Mouse (Mus musculus): ENCODE data around the gene Pkig. TPM values are rescaled to one million over a fixed set of nuclear protein-coding genes. Genes with fewer than 3 reads are reported as not detected.

The Pkig gene
- total RNA-seq, 2 experiments from 2014 or later: 93.7 to 93.9 TPM

DNA sequence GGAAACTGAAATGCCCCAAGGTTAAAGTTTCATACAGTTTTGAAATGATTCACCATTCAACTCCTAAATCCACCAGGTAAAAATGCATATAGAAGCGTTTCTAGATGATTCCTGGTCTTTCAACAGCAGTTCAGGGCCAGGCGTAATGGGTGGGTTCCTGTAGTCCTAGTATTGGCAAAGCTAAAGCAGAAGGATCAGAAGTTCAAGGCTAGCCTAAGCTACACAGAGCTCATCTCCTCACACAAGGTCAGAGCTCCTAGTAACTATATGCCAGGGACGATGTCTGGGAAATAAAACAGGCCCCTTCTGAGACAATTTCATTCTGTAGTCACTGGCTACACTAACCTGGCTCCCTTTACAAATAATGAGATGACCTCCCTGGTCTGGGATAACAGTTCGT, 27.0 kb upstream of the Pkig start:
- no peak for TF ChIP-seq CTCF (conservative IDR thresholded peaks at IDR 0.05)
- DNase-seq (ENCODE audit: low spot score in 2 of 2): no peak
- no peak overlapping the region for H3K27ac ChIP-seq
- no peak overlapping the region for H3K4me3 ChIP-seq

DNA sequence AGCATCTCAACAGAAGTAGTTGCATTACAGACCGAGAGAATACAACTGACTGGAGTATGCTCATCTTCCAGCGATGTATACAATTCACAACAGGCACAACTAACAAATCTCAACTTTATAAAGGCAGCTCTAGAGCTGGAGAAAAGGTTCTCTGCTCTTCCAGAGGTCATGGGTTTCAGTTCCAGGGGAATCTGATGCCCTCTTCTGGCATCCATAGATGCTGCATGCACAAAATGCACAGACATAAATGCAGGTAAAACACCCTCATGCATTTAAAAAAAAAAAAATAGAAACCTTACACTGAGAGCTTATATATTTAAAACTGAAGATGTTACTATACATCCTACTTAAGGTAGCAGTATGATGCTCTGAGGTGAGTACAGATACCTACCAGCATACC, 26.5 kb upstream of the Pkig start:
- peak; percentile 69 for TF ChIP-seq CTCF (conservative IDR thresholded peaks at IDR 0.05)
- no peak overlapping the region for H3K27ac ChIP-seq
- H3K4me3 ChIP-seq: no peak overlapping the region
- DNase-seq (ENCODE audit: low spot score in 2 of 2): no peak

DNA sequence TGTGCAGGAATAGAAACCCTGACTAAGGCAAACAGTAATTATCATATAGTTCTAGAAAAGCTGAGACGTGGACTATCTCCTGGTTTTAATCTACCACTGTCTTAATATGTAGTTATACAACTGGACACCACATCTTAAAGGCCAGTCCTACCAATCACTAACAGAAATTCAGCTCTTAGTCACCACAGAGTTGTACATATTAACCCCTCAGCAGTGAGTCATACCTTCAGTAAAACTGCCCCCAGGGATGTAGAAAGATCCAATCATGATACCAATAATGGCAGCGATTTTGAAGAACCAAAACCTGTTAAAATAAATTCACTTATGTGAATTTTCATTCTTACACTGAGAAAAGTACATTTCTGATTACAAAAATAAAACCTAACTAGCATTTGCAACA, 24.0 kb upstream of the Pkig start:
- Histone ChIP-seq H3K4me3 (no peak overlapping the region), H3K27ac (no peak overlapping the region)
- no peak for TF ChIP-seq CTCF (conservative IDR thresholded peaks at IDR 0.05)
- DNase-seq (ENCODE audit: low spot score in 2 of 2): no peak

DNA sequence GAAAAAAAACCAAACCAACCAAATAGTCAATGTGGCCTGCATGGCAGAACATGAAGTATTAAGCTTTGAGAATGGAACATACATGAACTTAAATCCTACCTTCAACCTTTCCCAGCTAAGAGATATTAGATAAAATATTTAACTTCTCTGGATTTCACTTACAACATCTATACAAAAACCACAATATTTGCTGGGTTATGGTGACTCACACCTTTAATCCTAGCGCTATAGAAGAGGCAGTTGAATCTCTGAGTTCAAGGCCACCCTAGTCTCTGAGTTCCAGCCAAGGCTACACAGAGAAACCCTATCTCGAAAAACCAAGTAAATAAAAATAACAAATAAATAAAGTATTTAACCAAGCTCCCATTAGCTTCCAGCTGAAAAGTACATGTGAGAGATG, 22.1 kb upstream of the Pkig start:
- no peak overlapping the region for H3K27ac ChIP-seq
- no peak for DNase-seq (ENCODE audit: low spot score in 2 of 2)
- TF ChIP-seq CTCF (conservative IDR thresholded peaks at IDR 0.05): no peak
- no peak overlapping the region for H3K4me3 ChIP-seq

DNA sequence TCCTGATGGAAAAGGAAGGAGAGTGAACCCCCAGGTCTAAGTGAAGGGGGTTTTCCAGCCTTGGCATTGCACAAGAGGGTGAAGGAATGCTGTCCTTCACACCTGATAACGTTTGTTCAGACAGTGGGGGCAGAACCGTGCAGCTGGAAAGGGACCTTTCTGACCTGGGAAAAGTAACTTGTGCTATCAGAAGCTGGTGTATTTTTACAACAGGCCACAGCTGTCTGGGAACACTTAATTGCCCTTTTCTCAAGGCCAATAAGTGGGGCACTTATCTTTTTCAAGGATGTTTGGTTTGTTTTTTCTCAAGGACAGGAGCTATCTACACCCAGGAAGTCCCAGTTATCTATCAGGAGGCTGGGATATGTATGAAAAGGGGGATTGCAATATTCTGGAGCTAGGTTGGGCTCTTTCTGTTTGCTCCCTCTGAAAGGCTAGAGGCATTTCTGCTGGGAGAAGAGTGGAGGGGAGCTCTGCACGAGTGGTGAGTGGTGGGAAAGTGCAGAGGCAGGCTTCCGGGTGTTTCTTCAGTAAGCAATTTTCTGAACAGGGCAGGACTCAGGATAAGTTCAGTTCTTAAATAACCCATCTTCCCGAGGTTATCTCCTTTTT, 20.4 kb upstream of the Pkig start:
- no peak for TF ChIP-seq CTCF (conservative IDR thresholded peaks at IDR 0.05)
- no peak for DNase-seq (ENCODE audit: low spot score in 2 of 2)
- Histone ChIP-seq H3K4me3 (no peak overlapping the region), H3K27ac (no peak overlapping the region)

DNA sequence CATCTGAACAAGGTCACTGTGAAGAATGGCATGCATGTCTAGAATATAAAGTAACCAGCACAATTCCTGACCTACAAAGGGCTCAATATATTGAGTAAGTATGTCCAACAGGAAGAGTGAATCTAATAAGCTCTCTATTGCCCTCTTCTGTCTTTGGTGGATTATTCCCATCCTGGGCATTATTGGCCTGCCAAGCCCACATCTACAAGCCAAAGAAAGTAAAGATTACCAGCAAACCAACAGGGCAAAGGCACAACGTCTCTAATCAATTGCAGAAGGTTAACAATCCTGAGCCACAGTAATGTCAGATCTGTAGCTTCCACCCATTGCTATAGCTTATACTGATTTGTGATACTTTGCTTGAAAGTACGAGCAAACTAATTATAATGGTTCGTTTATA, 17.7 kb upstream of the Pkig start:
- Histone ChIP-seq H3K27ac (peak overlapping the region; percentile 83; the same call in 1 of the 2 replicates), H3K4me3 (no peak overlapping the region; the same call in 1 of the 2 replicates)
- DNase-seq (ENCODE audit: low spot score in 2 of 2): no peak
- peak; percentile 47 for TF ChIP-seq CTCF (conservative IDR thresholded peaks at IDR 0.05)

DNA sequence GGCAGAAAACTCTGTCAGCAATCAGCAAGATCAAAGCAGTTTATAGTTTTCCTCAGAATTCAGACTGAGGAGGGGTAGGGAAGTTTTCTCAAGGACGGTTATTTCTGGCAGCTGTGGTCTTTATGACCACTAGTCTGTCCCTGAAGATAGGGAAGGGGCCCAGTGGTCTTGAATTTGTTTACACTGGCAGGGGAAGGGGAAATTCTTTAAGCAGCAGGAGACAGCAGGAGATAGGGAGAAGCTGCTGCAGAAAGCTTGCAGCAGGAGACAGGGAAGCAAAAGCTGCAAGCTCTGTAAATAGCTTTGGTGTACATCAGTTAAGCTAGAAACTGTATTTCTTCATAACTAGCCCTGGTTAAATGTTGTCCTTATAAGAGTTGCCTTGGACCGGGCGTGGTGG, 16.5 kb upstream of the Pkig start:
- Histone ChIP-seq H3K27ac (peak overlapping the region; percentile 83; the same call in 1 of the 2 replicates), H3K4me3 (no peak overlapping the region; the same call in 1 of the 2 replicates)
- DNase-seq (ENCODE audit: low spot score in 2 of 2): no peak
- no peak for TF ChIP-seq CTCF (conservative IDR thresholded peaks at IDR 0.05)

DNA sequence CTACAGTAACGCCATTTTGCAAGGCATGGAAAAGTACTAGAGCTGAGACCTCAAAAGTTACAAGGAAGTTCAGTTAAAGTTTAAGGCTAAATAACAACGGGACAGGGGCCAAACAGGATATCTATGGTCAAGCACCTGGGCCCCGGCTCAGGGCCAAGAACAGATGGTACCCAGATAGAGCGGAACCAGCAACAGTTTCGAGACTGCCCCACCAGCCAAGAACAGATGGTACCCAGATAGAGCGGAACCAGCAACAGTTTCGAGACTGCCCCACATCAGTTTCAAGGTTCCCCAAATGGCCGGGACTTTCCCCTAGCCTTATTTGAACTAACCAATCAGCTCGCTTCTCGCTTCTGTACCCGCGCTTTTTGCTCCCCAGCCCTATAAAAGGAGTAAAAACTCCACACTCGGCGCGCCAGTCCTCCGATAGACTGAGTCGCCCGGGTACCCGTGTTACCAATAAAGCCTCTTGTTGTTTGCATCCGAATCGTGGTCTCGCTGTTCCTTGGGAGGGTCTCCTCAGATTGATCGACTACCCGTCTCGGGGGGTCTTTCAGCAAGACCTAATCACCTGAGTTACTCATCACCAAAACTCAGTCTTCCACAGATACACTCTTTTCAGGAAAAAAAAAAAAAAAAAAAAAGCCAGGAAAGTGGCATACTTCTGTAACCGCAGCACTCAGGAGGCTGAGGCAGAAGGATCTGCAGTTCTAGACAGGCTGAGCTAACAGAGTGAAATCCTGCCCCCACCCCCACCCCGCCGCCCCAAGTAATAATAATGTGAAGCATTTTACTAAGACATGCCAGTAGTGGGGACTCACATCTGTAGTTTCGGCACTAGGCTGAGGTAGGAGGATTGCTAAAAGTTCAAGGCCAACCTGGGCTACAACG, 15.3 kb upstream of the Pkig start:
- DNase-seq (ENCODE audit: low spot score in 2 of 2): no peak
- Histone ChIP-seq H3K27ac (peak overlapping the region; percentile 98), H3K4me3 (peak overlapping the region; percentile 84)
- TF ChIP-seq CTCF (conservative IDR thresholded peaks at IDR 0.05): no peak

DNA sequence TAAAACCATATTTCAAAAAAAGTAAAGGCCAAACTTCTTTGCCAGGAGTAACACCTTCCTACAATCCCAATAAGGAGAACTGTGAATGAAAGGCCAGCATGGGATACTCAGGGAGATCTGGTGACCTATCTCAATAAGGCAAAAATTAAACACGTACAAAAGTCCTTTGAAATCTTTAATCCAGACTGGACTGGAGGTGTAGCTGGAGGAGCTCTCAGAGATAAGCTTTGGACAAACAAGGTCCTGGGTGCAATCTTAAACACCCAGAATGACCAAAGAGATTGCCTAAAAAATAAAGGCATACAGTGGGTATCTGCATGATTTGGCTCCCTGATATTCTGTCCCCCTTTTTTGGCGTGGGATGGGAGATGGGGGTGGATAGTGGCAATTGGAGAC, 14.6 kb upstream of the Pkig start:
- Histone ChIP-seq H3K27ac (peak overlapping the region; percentile 98), H3K4me3 (peak overlapping the region; percentile 84)
- DNase-seq (ENCODE audit: low spot score in 2 of 2): no peak
- TF ChIP-seq CTCF (conservative IDR thresholded peaks at IDR 0.05): no peak

DNA sequence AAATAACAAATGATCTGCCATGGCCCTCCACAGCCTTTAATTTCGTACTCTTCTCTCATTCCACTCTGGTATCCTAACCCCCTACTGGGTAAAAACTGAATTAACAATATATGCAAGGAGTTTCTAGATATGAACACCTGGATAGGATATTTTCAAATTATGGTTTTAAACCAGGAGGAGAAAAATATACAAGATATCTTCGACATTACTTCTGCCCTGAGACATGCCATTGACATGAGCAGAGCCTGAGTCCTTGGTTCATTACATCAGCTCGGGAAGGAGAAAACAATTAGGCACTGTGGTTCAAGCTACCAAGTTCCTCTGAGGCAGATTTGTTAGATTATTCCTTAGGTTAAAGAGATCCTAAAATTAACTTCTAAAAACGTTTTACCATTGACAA, 14.1 kb upstream of the Pkig start:
- TF ChIP-seq CTCF (conservative IDR thresholded peaks at IDR 0.05): peak; percentile 62

DNA sequence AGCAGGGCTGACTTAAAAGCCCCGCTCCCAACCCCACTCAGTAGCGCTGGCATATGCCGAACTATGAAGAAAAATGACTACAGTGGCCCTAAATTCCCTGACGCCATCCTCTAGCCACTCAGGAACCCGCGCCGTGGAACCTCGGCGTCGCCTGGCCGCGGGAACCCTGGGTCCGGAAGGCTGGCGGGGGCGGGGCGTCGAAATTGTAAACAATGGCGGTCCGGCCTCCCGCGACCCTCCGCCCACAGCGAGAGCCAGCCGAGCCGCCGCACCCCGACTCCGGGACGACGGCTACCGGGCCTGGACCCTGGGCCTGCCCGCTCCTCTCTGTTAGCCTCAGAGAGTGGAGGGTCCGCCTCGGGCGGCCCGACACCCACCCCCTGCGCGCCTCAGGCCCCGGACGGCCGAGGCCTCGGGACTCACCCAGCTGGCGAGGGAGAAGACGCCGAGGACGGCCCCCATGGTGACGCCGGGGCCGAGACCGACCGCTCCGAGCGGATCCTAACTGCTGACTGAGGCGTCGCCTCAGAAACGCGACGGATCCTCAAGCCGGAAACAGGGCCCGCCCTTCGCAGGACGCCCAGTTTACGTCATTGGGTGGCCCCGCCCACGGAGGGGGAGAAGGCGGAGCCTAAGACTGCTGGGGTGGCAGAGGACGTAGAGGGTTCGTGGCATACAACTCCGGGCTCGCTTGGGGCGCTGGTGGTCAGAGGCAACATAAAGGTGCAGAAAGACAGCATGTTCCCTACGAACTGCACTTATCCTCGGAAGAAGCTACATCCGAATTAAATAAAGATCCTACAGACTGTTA, 13.4 kb upstream of the Pkig start, which contains the start of gene Serinc3:
Gene Serinc3 (minus strand): TSS at position 557 of the 811 bp plus-strand sequence.
- peak; percentile 73 for TF ChIP-seq CTCF (conservative IDR thresholded peaks at IDR 0.05)
- Histone ChIP-seq H3K4me3 (peak within 1 kb of the TSS; percentile 84), H3K27ac (peak within 1 kb of the TSS; percentile 98)
- DNase-seq (ENCODE audit: low spot score in 2 of 2): peak; percentile 98 to 99

More for the DNA sequence above, 14.1 kb upstream of the Pkig start:
- Histone ChIP-seq H3K27ac (peak overlapping the region; percentile 98), H3K4me3 (peak overlapping the region; percentile 84)
- DNase-seq (ENCODE audit: low spot score in 2 of 2): no peak

DNA sequence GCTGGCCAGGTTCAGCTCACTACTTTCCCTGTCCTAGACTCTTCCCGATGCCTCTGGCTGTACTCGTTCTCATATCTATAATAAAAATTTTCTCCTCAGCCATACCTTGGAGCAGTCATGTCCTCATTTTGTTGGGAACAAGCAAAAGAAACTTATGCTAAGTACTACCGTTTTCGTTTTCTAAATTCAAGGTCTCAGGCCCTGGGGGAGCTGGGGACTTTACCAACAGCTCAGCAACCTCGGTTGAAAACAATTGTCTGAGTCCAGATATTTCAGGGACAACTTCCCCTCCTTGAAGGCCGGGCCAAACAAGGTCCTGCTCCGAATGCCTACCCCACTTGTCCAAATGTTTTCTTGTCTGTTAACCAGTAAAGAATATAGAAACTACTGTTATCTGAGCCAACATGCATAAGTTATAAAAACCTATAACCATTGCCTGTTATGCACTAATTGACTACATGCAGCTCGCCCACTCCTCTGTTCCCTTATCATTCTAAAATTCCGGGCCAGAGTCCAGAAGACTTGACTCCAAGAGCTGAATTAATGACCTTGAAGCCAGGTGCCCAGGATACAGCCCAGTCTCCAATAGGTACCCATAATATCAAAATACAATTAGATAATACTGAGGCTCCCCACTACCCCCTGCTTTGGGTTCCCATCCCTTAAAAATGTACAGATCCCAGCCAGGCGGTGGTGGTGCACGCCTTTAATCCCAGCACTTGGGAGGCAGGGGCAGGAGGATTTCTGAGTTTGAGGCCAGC, 12.3 kb upstream of the Pkig start:
- no peak overlapping the region for H3K4me3 ChIP-seq
- no peak for DNase-seq (ENCODE audit: low spot score in 2 of 2)
- TF ChIP-seq CTCF (conservative IDR thresholded peaks at IDR 0.05): no peak
- peak overlapping the region; percentile 98 for H3K27ac ChIP-seq
